Mouse (Mus musculus) B cell, adult 2 months (primary cell): ENCODE measurements around the gene Magee1.
A peak's percentile ranks its signal among the peaks of the same experiment; 100 is the strongest.
"Not testable (repeated sequence)": the region's sequence is repeated elsewhere in the genome, so short reads cannot be mapped to it uniquely, and the experiment has no call there.

ENCODE experiments used
- DNase-seq, 2 experiments: peaks; one replicate each; pipeline ENCODE4 v3.0.0; 2022

Gene Magee1

GRCm38 (mm10) chrX:105120275-105121226 is at the start of gene Magee1:
Magee1 (plus strand) TSS chrX:105120378.
- peak; percentile 59 to 69 for DNase-seq

DNA sequence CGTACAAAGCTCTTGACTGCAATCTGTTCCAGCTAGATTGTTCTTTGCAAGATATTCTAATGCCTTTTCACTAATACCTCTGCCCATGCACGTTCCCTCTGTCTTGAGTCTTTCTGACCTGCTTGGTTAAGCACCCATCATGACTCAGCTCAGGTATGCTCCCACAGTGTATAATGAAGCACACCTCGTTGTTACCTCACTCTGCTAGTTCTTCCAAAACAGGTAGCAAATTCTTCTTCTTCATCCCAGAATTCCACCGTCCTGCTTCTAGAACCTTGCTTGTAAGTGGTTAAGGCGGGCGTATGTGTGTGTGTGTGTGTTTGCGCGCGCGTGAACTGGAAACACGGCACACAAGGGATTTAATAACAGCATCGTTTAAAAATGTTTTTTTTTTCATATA is 41.0 kb upstream of the Magee1 start:
- no peak for DNase-seq

GRCm38 (mm10) chrX:105079615-105080092 is 40.5 kb upstream of the Magee1 start, which contains the start of gene Pbdc1:
Pbdc1 (plus strand) TSS chrX:105079756.
- peak; percentile 87 to 95 for DNase-seq

DNA sequence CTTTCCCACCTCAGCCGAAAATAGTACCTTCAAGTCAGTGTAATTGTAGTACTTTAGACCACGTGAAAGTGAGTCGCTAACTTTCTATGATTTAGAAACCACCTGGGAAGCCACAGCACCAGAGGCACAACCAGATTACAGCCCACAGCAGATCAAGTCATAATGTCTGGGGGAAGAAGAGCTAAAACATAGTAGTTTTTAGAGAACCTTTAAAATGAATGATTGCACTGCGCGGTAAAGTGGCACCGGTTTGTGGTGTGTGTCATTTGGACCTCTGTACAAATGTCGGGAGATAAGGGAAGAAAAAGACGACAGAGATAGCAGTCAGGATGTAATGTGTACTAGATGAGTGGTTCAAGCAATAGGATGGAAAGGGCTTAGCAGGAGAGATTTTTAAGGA is 40.1 kb upstream of the Magee1 start:
- DNase-seq, result no peak

DNA sequence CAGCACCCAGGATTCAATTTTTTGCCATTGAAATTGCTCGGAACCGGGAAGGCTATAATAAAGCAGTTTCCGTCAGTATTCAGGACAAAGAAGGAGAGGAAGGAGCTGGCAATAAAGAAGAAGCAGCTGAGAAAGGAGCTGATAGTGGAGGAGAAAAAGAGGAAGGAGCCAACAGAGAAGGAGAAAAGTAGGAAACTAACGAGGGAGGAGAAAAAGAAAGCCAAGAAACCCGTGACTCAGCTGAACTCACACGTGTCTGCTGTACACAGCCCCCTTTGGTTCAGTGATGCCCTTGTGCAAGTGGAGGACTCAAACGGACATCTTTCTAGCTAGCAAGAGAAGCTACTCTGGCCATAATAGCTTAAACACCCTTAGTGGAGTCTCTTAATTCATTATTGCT is 37.2 kb upstream of the Magee1 start:
- not testable (repeated sequence) for DNase-seq

- DNase-seq, result peak; percentile 11 to 41
Observed at GRCm38 (mm10) chrX:105104175-105104574, 16.0 kb upstream of the Magee1 start.

DNA sequence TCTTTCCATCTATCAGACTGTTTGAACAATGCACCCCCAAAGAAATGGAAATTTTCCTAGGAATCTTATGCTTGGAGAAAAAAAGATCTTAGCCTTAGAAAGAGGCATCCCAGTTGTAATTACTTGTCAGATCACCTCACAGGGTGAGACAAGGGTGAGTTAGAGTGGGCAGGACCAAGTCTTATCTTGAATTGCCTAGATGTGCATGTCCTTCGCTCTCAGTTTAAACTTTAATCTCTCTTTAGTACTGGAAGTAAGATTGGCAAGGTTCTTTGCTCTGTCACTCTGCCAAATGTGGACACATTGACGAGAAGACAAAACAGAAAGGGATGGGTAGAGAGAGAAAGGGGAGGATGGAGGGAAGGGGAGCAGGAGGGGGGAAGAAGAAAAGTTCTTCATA is 5.2 kb upstream of the Magee1 start:
- no peak for DNase-seq

DNA sequence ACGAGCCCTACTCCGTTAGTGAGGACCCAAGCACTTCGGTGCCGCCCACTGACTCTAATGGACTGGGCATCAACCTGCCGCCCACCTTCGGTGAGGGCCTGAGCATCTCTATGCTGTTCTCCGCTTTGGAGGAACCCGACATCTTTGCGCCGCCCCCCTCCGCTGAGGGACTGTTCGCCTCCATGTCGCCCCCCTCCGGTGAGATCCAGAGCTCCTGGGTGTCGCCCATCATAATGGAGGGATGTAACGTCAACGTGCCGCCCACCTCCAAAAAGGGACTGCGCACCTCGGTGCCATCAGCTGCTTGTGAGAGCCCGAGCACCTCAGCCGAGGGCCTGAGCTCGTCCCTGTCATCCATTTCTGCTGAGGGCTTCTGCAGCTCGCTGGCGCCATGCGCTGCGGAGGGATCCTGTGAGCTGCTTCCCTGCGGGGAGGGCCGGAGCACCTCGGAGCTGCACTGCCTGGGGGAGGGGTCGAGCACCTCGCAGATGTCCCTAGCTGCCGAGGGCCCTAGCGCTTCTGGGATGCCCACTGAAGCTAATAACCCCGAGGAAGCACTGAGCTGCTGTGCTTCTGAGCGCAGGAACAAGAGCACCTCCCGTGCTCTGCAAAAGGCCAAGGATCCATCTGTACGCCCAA is 1.2 kb downstream of the Magee1 start:
- DNase-seq, result peak; percentile 79 to 80

DNA sequence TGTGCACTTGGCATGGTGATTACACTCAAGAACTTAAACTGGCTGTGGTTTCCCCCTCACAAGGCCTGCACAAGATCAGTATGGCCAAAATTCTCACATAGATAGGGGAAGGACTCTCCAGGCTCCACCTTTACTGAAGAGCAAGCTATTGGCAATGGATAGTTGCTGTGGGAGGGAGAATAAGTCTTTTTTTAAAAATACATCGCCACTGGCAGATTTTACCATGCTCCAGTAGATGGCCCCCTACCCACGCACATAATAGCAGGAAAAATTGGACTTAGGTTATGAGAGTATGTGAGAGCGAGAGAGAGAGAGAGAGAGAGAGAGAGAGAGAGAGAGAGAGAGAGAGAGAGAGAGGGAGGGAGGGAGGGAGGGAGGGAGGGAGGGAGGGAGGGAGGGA is 4.7 kb downstream of the Magee1 start:
- DNase-seq, result no peak

DNA sequence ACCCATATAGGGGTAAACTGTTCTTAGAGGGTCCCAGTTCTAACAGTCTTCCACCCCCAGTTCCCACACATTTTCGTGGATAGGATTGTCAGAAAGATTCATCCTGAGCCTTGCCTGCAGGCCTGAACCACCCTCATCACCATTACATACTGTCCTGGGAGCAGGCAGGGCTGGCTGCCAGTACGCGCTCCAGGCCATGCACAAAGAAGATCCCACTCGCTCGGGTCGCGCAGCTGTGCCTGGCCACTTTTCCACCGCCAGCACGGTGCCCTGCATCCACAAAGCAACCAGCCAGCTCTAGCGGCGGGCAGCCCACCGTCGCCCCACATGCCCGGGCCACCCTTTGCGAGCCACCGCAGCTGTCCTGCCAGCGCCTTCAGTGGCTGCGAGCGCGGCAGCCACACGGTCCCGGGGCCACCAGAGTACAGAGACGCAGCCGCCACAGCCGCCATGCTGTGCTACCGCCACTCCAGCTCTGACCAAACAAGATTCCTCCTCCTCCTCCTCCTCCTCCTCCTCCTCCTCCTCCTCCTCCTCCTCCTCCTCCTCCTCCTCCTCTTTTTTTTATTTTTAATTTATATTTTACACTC is 31.8 kb downstream of the Magee1 start:
- no peak for DNase-seq

GRCm38 (mm10) chrX:105165007-105165406 is 44.8 kb downstream of the Magee1 start:
- DNase-seq, result not testable (repeated sequence)

DNA sequence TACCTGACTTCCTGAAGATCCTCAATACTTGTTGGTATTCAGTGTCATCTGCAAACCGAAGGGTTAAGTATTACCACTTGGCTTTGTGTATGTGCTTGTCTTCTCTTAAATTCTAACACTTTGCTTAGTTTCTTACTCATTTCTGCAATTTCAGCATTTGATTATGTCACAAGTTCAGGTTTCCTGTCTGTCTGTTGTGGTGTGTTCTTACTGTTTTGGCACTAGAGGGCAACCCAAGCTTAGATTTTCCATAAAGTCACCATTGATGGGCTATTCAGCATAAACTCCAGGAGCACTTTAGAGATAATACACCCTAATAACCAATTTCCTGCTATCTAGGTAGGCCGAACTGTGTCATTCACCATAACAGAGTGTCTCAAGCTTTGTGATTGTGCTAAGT is 47.0 kb downstream of the Magee1 start:
- DNase-seq, result no peak
